Mouse (Mus musculus) liver, embryonic 14.5 days (tissue): ENCODE results near the gene Tmem183a.

Source experiments
- CTCF ChIP-seq: IDR thresholded peaks from 2 replicates; pipeline ENCODE4 v1.5.1; 2016; ENCODE audit warnings: antibody characterized with exemption, low read depth, control low read depth
- EP300 ChIP-seq: IDR thresholded peaks from 2 replicates; pipeline ENCODE4 v1.6.1; 2016; ENCODE audit warnings: antibody characterized with exemption, low read depth

DNA sequence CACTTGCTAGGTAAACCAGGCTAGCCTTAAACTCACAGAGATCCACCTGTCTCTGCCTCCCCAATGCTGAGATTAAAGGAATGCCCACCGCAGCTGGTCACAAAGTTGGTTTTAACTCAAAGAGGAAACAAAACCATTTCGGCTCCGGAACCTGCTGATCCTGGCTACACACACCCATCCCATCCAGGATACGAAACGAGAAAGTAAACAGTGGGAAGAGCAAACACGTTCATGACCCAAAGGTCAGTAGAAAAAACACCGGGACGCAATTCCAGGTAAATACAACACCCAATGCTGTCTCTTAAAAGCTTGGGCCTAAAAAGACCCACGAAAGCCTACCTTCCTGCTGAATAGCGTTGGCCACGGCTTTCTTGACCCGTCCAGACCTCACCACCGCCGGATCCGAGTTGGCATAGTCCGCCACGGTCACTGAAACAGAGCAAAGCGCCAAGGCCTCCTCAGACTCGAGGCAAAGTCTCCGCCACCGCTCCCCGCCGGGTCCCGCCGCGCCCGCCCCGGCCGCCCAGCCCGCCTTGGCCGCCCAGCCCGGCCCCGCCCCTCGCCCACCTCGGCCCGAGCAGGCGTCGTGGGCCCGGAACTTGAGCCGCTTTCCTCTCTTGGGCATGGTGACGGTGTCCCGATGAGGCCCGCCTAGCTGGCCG, 453 bp downstream of the Tmem183a start:
- TF ChIP-seq EP300, result no peak
- no peak for TF ChIP-seq CTCF
